Mouse (Mus musculus) thymus, postnatal 25 days (tissue): ENCODE measurements around the gene AU021092.
"Not testable (repeated sequence)": the region's sequence is repeated elsewhere in the genome, so short reads cannot be mapped to it uniquely, and the experiment has no call there.

ENCODE experiments used
- DNase-seq: peaks from one replicate; pipeline ENCODE4 v3.0.0; 2022

AU021092 gene

DNA sequence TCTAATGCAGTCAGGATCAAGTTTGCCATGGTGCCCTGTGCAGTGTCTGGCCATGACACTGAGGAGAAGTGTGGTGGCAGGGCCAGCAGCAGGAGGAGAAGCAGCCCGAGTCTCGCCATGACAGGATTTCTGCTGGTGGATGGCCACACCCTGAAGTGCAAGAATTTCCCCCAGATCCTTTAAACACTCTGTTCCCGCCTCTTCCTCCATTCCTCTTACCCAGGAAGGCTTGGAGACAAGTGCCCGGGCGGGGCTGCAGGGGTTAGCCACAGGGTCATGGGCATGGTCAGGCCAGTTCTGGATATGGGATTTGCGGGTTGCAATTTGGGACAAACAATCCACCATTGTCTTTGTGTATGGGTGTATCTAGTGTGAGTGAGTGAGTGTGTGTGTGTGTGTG lies at the start of gene AU021092:
TSS of gene AU021092 (minus strand) at position 160 of the 400 bp plus-strand sequence.
- no peak for DNase-seq

DNA sequence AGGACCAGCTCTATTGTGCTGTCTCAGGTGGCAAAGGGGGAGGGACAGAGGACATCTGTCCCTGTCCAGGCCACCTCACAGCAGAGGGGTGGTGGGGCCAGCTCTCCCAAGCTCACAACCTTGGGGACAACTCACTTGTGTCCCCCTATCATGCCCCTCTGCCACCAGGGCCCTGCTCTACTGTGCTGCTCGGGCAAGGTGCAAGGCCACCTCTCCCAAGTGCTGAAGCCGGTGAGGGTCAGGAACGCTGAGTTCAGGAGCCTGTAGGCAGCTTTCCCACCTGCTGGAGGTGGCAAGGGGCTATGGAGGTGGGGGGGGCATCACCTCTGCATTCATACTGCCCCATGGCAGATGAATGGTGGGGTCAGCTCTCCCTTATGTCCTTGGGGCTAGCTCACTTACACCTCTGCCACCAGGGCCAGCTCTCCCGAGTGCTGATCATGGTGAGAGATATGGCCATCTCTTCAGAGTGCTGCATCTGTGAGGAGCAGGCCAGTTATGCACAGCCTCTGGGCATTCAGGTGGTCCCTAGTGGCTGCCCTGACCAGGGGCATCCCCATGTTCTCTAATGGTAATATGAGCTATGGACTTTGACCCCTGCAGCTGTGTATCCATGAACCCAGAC lies 49.4 kb upstream of the AU021092 start:
- no peak for DNase-seq

DNA sequence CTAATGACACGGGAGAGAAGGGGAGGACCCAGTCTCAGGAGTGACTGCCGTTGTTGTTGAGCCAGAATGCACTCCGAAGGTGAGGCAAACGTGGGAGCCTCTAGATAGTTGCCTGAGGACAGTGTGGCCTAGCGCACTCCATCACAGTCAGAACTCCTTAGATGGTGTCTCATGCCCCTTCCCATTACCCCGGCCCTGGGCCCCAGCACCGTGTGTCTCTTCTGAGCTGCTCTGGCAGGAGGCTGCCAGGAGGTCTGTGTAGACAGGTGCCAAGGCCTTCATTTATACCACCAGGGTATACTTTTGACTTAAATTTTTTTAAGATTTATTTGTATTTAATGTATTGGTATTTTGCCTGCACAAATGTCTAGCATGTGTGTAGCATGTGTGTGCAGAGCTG lies 41.8 kb upstream of the AU021092 start:
- no peak for DNase-seq

DNA sequence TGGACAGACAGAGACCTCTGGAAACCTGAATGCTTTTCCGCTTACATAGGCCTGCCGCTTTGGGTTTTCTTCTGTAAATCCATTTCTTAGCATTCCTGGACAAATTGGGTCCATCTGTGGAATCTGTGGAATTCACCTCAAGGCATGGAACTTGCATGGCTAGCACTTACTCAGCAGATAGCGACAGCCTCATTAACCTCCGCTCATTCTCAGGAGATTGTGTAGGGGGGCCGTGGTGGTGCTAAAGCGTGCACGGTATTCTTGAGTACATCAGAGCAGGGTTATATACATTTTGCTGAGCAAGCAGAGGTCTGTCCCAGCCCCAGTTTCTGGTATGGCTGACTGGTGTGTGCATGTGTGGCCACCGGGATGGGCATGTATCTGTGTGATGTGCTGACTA lies 41.1 kb upstream of the AU021092 start:
- no peak for DNase-seq

DNA sequence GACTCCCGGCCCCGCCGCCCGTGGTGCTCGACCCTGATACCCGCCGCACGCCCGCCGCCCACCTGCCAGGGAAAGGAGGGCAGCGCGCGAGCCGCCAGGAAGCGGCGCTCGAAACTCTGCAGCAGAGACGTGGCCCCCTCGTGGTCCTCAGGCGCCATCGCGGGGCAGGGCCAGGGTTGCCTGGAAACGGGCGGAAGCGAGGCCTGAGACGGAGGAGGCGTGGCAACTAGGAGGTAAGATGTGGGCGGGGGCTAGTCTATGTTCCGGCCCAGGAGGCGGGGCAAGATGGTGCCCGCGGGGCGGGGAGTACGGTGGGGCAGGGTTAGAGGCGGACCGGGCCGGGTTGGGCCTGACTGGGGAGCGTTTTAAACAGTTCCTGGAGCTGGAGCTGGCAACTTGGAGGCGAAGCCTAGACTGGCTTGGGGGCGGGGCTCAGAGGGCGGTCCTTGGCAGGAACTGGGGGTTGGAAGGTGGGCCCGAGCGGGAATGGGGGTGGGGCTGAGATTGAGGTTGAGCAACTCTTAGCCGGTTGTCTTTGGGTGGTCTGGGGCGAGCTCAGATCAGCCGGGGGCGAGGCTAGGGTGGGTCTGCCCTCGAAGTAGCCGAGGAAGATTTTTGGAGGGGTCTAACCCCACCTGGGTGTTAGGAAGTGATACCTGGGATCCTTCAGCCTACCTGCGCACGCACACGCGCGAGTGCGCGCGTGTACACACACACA lies 33.8 kb upstream of the AU021092 start, which contains the start of gene Eef2kmt:
TSS of gene Eef2kmt (minus strand) at position 205 of the 718 bp plus-strand sequence.
- DNase-seq: peak; percentile 100

DNA sequence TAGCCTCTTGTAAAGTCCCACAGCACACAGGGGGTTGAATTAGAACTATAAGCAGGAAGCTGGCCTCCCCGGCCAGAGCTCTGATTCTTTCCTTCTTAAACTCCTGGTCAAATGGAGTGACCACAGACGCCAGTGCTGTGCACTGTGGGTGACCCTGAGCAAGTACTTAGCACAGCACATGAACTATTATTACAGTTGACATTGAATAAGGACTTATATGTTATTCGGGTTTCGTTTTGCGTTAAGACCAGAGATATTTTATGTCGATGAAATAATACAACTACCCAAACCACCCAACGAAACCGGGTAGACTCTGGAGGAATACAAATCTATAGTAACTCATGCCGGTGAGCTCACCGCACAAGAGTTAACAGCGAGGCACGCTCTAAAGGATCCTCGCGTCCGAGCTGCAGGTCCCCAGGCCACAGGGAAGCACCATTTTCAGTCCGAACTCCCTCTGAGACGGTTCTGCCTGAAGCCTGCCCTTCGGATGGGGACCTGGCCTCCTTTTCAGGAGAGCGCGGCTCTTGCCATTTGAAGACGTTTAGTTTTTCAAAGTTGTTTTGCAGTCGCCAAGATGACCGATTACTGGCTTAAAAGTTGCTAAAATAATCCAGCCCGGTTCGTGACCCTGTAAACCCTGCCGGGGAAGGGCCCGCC lies 33.1 kb upstream of the AU021092 start:
- peak; percentile 10 for DNase-seq

DNA sequence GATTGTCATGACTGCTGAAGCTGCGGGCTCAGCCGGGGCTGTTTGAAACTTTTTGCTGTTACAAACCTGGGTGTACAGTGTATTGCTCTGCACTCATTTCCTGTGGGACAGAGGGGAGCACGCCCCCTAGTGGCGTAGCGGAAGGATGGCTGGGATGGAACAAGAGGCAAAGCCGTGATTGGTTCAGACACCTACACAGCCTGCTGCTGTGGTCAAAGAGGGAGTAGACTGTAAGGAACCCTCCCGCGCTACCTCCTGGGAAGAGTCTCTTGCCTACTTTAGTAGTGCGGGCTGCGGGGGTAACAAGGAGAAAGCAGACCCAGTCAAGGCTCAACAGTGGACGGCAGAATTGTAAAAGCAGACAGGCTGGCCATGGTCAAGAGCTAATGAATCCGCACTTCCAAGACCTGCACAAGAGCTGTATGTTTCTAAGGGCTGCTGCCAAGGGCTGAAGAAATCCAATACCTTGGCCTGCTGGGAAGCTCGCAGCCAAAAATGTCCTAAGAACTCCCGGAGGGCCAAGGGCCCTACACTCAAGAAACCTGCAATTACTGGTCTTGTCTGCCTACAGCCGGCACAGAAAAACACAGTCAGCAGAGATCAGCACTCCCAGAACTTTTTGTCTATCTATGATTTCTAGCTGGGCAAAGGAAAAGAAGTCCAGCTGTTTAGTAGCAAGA lies 32.4 kb upstream of the AU021092 start:
- peak; percentile 90 for DNase-seq

DNA sequence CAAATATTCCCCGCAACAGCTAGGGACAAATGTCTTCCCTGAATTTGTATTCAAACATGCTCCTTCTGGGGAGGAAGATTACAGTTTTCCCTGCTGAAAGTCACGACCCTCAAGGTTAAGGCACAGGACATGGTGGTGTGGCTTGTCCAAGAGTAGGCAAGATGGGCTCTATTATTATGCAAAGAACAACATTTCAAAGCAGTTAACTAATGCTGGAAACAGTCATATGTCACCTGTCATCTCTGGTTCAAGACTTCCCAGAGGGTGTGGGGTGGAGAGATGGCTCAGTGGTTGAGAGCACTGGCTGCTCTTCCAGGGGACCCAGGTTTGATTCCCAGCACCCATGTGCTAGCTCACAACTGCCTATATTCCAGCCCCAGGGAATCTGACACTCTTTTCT lies 30.2 kb upstream of the AU021092 start:
- DNase-seq: no peak

DNA sequence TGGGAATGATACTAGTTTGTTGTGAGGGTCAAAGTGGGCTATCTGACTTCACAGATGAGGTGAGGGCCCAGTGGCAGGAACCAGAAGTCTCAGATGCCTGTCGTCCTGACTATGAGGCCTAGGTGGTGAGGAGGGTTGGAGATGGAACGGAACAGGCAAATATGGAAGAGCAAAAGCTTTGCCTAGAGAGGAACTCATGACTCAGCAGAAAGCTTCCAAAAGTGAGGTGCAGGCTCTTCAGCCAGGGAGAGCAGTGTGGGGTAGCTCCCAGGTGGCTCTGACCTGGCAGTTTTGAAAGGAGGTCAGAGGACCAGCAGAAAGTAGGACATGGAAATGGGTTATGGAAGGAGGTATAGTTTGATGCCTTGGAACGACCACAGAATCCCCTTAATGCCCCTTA lies 28.8 kb upstream of the AU021092 start:
- no peak for DNase-seq

DNA sequence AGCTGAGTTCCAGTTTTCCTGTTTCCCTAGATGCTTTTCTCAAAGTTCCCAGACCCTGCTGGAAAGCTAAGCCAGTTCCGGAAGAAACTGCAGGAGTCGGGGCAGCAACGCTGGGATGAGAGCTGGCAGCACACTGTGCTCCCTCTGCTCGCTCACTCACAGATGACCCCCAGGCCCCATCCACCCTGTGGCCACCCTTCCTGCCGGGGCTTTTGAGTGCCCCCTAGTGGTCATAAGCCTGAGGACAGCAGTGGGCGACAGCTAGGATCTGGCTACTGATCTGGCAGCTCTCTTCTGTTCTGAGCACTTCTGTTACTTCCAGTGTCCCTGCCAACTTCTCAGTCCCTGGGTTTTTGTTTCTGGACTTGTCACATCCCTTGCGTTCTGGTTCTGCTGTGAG lies 22.3 kb upstream of the AU021092 start:
- DNase-seq: peak; percentile 56

DNA sequence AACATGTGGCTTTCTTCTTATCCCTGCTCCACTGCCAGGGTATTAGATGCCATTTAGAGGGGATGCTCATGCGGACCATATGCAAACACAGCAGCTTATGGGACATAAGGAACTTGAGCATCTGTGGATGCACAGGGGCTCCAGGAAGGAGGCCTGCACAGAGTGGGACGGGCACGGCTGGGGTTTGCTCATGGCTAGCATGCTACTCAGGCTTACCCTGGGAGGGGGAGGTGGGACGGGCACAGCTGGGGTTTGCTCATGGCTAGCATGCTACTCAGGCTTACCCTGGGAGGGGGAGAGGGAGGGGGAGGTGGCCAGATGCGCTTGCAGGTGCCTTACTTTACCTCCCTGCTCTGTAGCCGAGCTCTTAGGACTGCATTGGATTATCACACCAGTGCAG lies 20.8 kb upstream of the AU021092 start:
- DNase-seq: no peak

DNA sequence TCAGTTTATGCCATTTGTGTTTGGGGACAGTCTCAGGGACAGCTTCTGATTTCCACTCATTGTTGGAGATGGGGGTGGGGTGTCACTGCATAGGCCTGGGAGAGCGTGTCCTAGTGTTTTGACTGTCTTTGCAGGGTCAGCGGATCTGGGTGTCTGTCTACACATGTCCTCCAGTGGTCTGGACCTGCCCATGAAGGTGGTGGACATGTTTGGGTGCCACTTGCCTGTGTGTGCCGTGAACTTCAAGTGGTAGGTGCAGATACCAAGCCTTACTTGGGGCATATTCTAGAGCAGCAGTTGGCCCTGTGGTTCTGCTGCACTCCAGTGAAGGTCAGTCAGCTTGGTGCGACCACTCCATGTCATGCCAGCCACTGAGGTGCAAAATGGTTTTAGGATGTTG lies 20.3 kb upstream of the AU021092 start:
- DNase-seq: no peak

DNA sequence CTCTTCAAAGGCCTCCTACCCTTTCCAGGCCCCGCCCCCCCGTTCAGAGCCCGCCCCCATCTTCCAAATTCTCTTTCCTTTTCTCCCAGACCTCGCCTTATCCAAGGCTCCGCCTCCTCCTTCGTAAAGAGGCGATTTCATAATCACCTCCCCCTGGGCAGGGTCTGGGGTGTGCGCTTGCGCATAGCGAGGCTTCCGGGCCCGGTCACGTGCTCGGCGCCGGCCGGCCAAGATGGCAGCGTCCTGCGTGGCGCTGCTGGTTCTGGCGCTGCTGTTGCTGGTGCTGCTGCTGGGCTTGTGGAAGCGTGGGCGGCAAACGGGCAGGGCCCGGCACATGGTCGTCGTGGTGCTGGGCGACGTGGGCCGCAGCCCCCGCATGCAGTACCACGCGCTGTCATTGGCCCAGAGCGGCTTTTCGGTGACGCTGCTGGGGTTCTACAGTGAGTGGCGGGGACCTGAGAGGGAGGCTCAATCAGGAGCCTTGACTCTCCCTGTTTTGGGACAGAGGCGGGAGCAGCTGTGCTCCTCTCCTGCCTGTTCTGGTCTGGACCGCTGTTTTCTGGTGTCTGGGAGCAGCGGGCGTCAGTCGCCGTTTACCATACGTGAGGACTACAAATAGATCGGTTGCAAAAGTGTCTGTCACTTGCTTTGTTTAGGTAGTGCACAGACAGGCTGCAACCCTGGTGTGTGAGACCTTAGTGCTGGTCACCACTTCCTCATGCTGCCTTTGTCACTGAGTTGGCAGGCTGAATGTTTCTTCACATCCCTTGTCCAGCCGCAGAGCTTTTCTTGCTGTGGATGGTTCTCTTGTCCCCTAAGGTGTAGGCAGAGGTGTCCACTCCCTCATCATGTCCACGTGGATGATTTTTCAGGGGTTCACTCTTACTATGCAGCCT lies 11.6 kb upstream of the AU021092 start, which contains the start of gene Alg1:
TSS of gene Alg1 (plus strand) at position 204 of the 896 bp plus-strand sequence.
- peak; percentile 89 for DNase-seq

DNA sequence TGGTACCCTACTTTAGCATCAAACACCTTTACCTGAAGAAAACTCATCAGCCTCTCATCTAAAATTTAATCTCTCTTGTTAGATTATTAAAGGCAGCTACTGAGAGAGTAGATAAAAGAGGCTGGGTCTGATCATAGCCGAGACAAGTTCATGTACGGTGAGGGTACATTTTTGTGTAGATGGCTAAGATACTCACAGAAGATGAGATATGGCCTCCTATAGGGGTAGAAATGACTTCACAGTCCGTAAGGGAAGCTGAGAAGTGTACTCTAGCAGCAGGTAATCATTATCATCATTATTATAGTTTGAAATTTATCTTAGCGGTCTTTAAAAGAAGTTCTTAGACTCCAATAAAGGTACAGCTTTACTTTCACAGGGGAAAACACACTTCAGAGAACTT lies 10.9 kb upstream of the AU021092 start:
- DNase-seq: no peak

DNA sequence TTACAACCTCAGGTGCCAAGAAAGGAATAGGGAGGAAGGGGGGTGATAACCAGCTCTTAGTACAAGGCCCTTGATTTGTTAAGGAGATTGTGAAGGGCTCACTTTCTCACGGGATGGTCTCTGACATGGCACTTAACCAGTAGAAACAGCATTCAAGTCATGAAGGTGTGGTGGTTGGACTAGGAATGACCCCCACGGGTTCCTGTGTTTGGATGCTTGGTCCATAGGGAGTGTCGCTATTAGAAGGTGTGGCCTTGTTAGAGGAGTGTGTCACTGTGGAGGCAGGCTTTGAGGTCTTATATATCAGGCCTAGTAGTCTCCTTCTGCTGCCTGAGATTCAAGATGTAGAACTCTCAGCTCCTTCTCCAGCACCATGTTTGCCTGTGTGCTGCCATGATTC lies 6.0 kb upstream of the AU021092 start:
- DNase-seq: not testable (repeated sequence)

DNA sequence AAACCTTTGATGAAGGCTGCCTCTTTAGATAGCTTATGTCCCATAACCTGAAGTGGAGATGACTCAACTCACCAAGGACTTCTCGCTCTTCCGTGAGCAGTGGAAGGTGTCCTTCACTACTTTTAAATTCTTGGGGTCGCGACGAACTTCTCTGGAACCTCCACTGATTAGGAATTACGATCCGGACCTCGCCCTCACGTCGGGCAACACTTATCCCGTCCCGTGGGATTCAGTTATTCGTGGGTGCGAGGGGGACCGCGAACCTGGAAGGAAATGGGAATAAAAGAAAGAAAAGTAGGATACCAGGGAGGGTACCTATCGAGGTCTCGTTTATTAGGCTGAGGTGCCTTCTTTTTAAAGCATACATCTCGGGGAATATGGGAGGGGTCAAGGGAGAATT lies 5.4 kb upstream of the AU021092 start:
- not testable (repeated sequence) for DNase-seq

DNA sequence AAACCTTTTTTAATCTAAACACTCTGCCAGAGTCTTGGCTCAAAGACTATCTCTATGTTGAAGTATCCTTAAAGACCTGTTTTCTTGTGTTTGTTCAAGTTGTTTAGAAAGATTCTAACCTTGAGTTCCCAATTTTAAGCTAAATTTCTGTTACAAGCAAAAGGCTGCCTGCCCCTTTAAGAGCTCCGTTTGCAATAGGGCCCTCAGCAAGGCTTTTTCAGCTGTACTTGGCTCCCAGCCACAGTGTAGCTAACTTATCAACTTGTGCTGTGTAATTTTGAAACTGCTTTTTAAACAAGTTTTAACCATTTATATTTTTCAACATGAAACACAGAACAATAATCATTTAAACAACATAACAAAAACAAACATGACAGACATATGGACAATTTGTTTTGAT lies 4.4 kb upstream of the AU021092 start:
- not testable (repeated sequence) for DNase-seq

DNA sequence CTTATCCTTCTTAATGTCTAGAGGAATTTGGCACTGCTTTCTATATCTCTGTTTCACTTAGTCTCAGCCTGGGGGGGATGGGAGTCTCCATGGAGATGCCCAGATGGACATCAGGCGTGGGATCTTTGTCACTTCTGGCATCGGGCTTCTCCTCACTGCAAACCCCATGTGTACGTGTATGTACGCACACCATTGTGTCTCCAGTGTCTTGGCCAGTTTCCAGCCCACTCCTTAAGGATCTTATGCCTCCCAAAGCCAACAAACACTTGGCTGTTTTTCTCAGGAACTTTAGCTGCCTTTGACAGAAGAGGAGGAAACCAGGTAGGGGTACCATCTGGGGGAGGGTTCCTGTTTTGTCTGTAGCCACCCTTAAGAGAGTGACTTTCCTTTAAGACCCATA lies 696 bp downstream of the AU021092 start:
- DNase-seq: no peak

DNA sequence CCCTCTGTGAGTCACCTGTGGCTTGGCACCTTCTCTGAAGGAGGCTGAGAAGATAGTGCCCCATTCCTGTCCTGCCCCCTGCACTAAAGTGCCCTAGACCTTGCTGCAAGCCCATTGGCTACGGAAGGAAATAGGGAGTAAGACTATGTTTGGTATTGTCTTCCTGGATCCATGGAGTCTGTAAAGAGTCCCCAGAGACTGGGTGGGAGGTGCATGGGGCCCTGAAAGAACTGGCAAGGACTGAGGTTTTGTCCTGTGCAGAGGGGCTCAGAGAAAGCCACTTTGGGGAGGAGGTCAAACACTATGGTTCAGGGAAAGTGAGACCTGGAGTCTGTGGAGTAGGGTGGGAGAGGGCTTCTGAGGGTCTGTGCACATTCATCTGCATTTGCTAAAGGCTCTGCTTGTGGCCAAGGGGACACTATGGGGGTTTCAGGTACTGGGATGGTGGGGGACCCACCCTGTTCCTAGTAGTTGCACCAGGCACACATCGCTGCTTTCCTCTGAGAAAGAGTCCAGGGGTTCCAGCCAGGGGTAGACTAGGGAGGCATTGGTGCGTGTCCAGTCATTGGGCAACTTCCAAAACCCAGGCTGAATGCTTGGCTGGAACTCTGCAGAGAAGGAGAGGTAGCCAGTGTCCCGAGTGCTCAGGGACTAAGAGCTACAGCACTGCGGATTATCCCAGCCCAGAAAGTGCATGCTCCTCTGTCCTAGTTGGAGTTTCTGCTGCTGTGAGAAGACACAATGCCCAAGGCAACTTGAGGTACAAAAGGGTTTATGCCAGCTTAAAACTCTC lies 4.6 kb downstream of the AU021092 start:
- no peak for DNase-seq

DNA sequence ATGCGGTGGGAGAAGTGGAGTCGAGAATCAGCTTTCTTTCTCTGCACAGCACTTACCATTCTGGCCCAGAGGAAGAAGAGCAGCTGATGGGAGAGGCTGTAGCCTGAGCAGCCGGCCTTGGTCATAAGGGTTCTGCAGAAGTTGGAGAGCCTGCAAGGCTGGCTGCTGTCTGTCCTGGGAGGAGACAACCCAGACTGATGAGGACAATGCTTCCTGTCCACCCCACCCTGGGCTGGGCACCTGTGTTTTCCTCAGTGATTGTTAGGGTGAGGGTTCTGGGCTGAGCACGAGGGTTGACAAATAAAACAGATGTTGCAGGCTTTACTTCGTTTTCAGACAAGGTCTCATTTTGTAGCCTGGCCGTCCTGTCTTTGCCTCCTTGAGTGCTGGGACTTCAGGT lies 5.4 kb downstream of the AU021092 start:
- DNase-seq: no peak

DNA sequence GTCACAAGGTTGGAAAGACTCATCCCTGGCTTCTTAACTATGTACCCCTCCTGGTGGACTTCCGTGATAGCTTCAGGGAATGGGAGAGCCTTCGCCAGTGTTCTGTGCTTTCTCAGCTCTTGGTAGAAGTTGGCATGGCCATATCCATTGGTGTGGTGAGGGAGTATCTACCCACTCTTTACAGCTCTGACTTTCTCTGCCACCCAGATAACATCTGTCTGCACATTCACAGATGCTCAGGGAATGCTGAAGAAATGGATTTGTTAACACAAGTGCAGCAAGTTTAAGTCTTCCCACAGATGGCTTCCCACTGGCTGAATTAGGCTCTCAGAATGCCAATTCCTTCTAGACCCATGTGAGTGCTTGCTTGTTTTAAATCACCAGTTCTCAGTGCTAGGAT lies 8.0 kb downstream of the AU021092 start:
- DNase-seq: no peak

DNA sequence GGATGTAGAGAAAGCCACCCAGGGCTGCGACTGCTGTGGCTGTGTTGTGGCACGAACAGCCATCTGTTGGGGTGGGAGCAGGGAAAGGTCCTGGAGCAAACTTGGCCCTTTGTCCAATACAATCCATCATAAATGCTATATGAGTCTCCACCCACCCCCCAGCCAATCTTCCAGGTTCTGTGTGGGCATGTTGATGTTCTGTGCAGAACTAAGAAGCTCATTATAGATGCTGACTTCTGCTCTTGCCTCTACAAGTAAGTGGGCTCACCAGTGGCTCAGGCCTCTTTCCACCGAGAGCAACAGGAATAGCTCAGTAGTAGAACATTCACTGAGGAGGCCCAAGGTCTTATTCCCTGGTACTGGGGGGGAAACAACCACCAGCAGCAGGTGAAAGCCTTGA lies 9.9 kb downstream of the AU021092 start:
- DNase-seq: no peak
